Mouse (Mus musculus): ENCODE results near the gene Cd244a.

Gene Cd244a

DNA sequence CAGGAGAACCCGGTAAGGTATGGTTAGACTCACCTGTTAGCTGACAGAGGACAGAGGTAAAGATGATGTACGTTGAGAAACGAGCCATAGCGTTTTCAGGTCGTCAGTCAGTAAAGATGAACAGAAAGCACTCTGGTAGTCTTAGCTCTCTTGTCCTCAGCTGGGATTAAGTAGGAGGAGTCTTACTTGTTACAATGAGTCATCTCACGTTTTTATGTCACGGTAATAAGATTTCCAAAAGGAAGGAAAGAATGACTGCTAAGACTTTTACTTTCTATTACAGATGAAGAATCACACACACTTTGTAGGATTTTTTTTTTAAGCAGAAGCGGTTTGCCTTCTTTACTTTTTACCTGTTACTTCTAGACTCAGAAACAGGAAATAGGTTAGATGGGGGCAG is 89.8 kb downstream of the Cd244a start:
- no peak for DNase-seq (ENCODE audit: extremely low spot score)

- DNase-seq (ENCODE audit: extremely low spot score), result no peak
These were observed 93.7 kb downstream of the Cd244a start, which contains the start of gene Slamf7 for GRCm38 (mm10) chr1:171652734-171653133. Gene Slamf7, minus strand, starts transcription at chr1:171653035.

- no peak for DNase-seq (ENCODE audit: extremely low spot score)
These were observed 99.6 kb downstream of the Cd244a start for GRCm38 (mm10) chr1:171658561-171658991.
